Mouse (Mus musculus): ENCODE data around the gene Lect2. TPM values are rescaled to one million over a fixed set of nuclear protein-coding genes. Genes with fewer than 3 reads are reported as not detected.

Gene Lect2
- polyA plus RNA-seq, 1 experiment from 2014 or later = not detected

DNA sequence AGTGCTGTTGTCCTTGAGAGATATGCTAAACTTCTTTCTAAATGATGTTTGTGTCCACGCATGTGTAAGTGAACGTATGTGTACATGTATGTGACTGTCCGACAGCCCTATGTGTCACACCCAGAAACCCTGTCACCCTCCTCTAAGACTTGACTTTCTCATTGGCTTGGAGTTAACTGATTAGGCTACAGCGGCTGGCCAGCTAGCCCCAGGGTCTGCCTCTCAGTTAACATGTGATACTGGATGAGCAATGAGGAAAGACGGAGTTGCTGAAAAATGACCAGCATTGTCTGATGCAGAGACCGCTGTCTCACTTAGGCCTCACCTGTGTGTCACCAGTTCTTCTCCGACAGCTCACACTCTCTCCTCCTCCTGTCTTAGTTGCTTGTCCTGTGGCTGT lies 20.5 kb downstream of the Lect2 start:
- Histone ChIP-seq H3K4me3 (no peak overlapping the region), H3K4me1 (replicated peaks) (peaks cover under 1% of the 10 kb centered on the region; the same call in 1 of the 2 replicates), H3K9me3 (no peaks in the 10 kb centered on the region), H3K27ac (no peak overlapping the region), H3K9ac (no peak overlapping the region), H3K27me3 (no peaks in the 10 kb centered on the region), H3K4me2 (no peak overlapping the region), H3K36me3 (no peaks in the 10 kb centered on the region)
- 91% methylated on average over 7 of the region's 7 CpGs for WGBS
- ATAC-seq (ENCODE audit: low FRiP score) = no peak

DNA sequence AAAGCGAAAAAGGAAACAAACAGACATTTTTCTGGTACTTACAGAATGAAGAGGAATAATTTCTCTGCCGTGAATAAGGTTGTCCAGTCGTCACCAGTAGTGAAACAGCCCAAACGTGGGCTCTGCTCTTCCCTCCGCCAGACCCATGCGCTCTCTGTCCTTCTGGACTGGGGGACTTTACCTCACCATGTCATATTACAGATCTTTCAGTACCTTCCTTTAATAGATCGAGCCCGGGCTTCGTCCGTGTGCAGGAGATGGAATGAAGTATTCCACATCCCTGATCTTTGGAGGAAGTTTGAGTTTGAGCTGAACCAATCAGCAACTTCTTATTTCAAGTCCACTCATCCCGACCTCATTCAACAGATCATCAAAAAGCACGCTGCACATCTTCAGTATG lies 21.4 kb downstream of the Lect2 start:
- 89% methylated on average over 12 of the region's 12 CpGs for WGBS
- peaks cover 3% of the 10 kb centered on the region; the same call in 1 of the 2 replicates for H3K4me1 ChIP-seq (replicated peaks)
- no peak for ATAC-seq (ENCODE audit: low FRiP score)
- H3K27ac ChIP-seq = no peak overlapping the region
- H3K27me3 ChIP-seq = no peaks in the 10 kb centered on the region
- H3K9me3 ChIP-seq = no peaks in the 10 kb centered on the region
- H3K9ac ChIP-seq = no peak overlapping the region
- no peak overlapping the region for H3K4me3 ChIP-seq
- H3K36me3 ChIP-seq = no peaks in the 10 kb centered on the region
- no peak overlapping the region for H3K4me2 ChIP-seq

DNA sequence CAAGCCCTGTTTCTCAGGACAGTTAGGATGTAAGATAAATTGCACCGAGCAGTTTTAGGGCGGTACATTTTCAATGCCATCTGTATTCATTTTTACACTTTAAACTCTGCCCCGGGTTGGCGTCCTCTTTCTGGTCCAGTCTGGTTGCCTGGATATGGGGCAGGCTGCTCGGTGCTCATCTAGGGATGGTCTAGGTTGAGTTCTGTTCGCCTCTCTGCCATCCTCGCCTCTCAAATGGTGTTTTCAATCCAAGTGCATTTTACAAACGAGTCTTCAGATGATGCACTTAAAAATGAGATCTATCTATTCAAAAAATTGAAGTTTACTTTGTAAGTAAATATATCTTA lies 25.5 kb downstream of the Lect2 start:
- peaks cover 3% of the 10 kb centered on the region; the same call in 1 of the 2 replicates for H3K4me1 ChIP-seq (replicated peaks)
- WGBS = 8% methylated on average over 8 of the region's 8 CpGs
- peak; percentile 21; the same call in 1 of the 2 replicates for ATAC-seq (ENCODE audit: low FRiP score)
- 0 out of 2 replicates have a peak overlapping the region, but pooled peaks have one; percentile 44 for H3K27ac ChIP-seq
- peak overlapping the region; percentile 76 for H3K4me2 ChIP-seq
- peak overlapping the region; percentile 73 for H3K9ac ChIP-seq
- no peaks in the 10 kb centered on the region for H3K36me3 ChIP-seq
- no peaks in the 10 kb centered on the region for H3K27me3 ChIP-seq
- H3K4me3 ChIP-seq = peak overlapping the region; percentile 61
- H3K9me3 ChIP-seq = no peaks in the 10 kb centered on the region

DNA sequence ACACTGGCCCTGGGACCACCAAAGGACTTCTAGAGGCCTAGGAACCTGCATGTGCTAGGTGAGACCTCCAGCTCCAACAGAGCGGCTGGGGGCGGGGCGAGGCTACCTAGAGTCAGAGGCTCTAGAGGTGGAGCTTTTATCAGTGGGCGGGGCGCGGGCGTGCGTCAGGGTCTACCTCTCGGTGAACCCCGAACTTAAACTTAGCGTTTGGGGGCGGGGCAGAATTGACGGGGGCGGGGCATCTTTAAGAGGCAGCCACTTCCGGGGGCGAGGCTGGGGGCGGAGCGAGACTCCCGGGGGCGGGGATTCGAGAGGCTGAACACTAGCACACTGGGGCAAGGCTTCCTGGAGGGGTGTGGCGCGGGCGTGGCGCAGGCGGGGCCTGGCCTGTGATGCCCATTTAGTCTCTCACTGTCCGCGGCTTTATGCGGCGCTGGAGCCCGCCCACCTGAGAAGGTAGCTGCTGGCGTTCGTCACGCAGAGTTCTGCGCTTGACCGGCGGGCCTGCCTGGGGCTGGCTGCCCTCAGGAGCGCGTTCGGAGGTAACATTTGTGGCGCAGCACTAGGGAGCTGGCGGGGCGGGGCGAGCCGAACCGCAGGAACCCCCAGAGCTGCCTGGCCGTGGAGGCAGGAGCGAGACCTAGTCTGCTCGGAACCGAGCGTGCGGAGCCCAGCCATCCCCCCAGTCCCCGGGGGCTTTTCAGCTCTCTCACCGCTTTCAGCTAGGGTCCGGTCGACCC lies 26.1 kb downstream of the Lect2 start, which contains the start of gene Fbxl21:
Fbxl21 (plus strand) TSS at position 392 of the 740 bp plus-strand sequence.
- no peaks in the 10 kb centered on the region for H3K27me3 ChIP-seq
- H3K27ac ChIP-seq = 0 out of 2 replicates have a peak within 1 kb of the TSS, but pooled peaks have one; percentile 44
- ATAC-seq (ENCODE audit: low FRiP score) = peak; percentile 99
- peak within 1 kb of the TSS; percentile 61 for H3K4me3 ChIP-seq
- H3K36me3 ChIP-seq = no peaks in the 10 kb centered on the region
- H3K4me2 ChIP-seq = peak within 1 kb of the TSS; percentile 76
- under 1% methylated on average over 55 of the region's 56 CpGs for WGBS
- H3K4me1 ChIP-seq (replicated peaks) = peaks cover 3% of the 10 kb centered on the region; the same call in 1 of the 2 replicates
- peak within 1 kb of the TSS; percentile 73 for H3K9ac ChIP-seq
- H3K9me3 ChIP-seq = no peaks in the 10 kb centered on the region

DNA sequence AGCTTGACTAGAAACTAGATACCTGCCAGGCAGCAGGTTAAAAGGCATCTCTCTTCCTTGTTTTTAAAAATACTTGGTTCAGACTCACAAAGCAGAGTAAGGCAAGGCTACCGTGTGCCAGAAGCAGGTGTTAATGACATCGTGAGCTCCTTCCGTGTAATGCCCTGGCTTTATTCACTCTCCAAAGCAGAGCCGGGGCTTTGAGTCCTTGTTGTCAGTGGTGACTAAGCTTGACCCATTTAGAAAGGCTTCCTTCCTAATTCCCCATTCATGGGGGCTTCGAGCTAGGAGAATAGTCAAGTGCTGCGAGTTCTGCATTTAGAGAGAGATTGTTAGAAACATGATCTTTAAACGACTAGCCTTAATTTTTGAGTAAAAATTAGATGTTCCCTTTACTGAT lies 31.5 kb downstream of the Lect2 start:
- Histone ChIP-seq H3K9ac (no peak overlapping the region), H3K4me2 (no peak overlapping the region), H3K27ac (no peak overlapping the region), H3K4me3 (no peak overlapping the region), H3K9me3 (no peaks in the 10 kb centered on the region), H3K36me3 (no peaks in the 10 kb centered on the region), H3K27me3 (no peaks in the 10 kb centered on the region), H3K4me1 (replicated peaks) (no peaks in the 10 kb centered on the region)
- 59% methylated on average over 7 of the region's 7 CpGs for WGBS
- ATAC-seq (ENCODE audit: low FRiP score) = no peak

DNA sequence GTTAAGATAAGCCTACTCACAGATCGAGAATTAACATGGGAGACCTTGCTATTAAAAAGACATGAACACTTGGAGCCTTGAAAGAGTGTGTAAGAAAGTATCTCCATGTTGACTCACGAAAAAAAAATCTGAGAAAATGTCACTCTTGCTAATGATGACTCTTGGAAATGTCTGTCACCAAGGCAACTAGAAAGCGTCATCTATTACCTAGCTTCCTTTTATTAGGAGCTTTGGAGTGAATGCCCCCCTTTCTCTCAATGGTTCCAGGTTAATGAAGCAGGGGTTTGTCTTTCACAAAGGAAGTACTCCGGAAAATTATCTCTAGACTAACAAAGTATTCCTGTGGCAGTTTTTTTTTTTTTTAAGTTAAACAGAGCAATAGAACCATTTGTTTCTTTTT lies 32.0 kb downstream of the Lect2 start:
- no peaks in the 10 kb centered on the region for H3K36me3 ChIP-seq
- ATAC-seq (ENCODE audit: low FRiP score) = no peak
- H3K27me3 ChIP-seq = no peaks in the 10 kb centered on the region
- H3K4me2 ChIP-seq = no peak overlapping the region
- no peak overlapping the region for H3K9ac ChIP-seq
- no peak overlapping the region for H3K4me3 ChIP-seq
- H3K27ac ChIP-seq = no peak overlapping the region
- 59% methylated on average over 4 of the region's 4 CpGs for WGBS
- H3K9me3 ChIP-seq = no peaks in the 10 kb centered on the region
- H3K4me1 ChIP-seq (replicated peaks) = no peaks in the 10 kb centered on the region

DNA sequence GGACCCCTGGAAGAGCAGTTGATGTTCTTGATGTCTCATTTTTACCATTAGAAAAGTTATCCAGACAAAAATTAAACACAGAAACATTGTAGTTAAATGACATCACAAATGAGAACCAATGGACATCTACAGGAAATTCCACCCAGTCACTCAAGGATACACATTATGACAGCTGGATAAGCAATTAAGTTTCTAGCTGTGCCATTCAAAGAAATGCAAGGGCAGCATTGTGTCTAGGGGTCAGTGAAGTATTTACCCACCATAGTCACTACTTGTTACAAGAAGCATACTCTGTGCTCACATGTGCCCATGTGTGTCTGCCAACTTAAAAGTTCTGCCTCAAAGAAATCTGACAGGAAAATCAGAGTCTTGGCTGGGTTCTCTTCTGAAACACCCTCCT lies 34.7 kb downstream of the Lect2 start:
- Histone ChIP-seq H3K9me3 (no peaks in the 10 kb centered on the region), H3K27ac (no peak overlapping the region), H3K36me3 (no peaks in the 10 kb centered on the region), H3K4me1 (replicated peaks) (no peaks in the 10 kb centered on the region), H3K9ac (no peak overlapping the region), H3K4me3 (no peak overlapping the region), H3K4me2 (no peak overlapping the region), H3K27me3 (no peaks in the 10 kb centered on the region)
- ATAC-seq (ENCODE audit: low FRiP score) = no peak

DNA sequence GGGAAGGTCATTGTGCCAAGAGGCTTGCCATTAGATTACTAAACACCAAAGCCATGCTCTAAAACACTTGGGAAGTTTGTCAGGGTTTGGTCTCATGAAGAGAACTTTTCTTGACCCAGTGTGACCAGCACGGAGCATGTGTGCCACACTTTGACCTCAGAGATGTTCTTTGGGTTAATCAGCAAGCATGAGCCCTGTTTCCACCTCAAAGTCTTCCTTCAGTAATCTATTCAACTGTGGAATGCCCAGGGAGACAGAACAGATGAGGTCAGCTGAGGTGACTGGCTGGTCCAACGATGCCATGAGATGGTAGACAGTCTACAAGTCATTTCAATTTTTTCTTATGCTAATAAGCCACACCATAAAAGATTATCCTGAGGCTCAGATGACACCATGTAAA lies 38.5 kb downstream of the Lect2 start:
- Histone ChIP-seq H3K4me1 (replicated peaks) (no peaks in the 10 kb centered on the region), H3K27me3 (no peaks in the 10 kb centered on the region), H3K9me3 (no peaks in the 10 kb centered on the region), H3K36me3 (no peaks in the 10 kb centered on the region), H3K4me2 (no peak overlapping the region), H3K9ac (no peak overlapping the region), H3K27ac (no peak overlapping the region), H3K4me3 (no peak overlapping the region)
- ATAC-seq (ENCODE audit: low FRiP score) = no peak
- 84% methylated on average over 2 of the region's 2 CpGs for WGBS

DNA sequence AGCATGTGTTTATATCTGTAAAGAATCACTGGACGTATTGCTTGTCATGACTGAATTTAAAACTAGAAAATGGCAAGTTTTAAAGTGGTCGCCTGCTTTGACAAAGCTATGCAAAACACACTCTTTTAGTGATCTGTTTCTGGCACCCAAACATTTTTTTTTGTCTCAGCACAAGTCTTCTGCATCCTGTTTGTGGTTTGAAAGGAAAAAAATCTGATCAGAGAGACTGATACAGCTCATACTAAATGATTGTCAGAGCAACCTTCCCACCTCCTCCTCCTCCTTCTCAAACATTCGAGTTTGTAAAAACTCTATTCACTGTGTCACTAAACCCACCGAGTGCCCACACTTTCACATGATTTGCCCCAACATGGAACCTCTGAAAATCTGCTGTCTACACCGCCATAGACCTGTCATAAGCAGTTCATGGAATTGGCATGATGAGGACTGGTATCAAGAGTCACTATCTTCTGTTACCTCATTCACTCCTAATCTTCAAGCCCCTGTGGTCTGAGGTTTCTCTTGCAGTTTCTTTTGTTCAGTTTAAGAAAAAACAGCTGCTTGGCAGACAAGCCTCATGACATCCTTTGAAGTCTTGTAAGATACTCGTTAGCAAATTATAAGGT lies 41.3 kb downstream of the Lect2 start:
- Histone ChIP-seq H3K9me3 (no peaks in the 10 kb centered on the region), H3K4me2 (no peak overlapping the region), H3K27me3 (no peaks in the 10 kb centered on the region), H3K4me1 (replicated peaks) (no peaks in the 10 kb centered on the region), H3K27ac (no peak overlapping the region), H3K9ac (no peak overlapping the region), H3K36me3 (no peaks in the 10 kb centered on the region), H3K4me3 (no peak overlapping the region)
- WGBS = 88% methylated on average over 6 of the region's 6 CpGs
- no peak for ATAC-seq (ENCODE audit: low FRiP score)

DNA sequence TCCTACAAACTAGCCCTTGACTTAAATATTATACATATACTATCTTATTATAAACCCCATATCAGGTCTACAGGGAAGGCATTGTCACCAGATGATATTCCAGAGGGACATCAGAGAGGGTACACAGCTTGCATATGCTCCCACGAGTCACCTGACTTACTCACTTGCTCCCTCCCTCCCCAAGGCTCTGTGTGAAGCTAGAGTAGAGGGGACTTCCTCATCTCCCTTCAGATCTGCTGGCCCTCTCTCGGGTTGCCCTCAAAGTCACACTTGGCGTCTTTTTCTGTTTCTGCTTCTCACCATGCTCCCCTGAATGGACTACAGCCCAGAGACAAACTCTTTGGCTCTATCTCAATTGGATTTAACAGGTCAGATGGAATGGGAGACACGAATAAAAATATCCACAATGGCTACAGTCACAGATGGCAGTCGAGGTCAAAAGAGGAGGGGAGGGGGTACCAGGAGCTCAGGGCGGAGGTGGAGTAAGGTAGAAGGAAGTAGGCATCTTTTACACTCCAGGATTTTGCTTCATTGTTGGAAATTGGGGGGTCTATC lies 46.4 kb downstream of the Lect2 start:
- H3K9ac ChIP-seq = no peak overlapping the region
- WGBS = 77% methylated on average over 6 of the region's 6 CpGs
- no peaks in the 10 kb centered on the region for H3K27me3 ChIP-seq
- no peak overlapping the region for H3K4me3 ChIP-seq
- H3K9me3 ChIP-seq = no peaks in the 10 kb centered on the region
- H3K4me2 ChIP-seq = no peak overlapping the region
- no peak for ATAC-seq (ENCODE audit: low FRiP score)
- no peaks in the 10 kb centered on the region for H3K4me1 ChIP-seq (replicated peaks)
- no peaks in the 10 kb centered on the region for H3K36me3 ChIP-seq
- no peak overlapping the region for H3K27ac ChIP-seq

DNA sequence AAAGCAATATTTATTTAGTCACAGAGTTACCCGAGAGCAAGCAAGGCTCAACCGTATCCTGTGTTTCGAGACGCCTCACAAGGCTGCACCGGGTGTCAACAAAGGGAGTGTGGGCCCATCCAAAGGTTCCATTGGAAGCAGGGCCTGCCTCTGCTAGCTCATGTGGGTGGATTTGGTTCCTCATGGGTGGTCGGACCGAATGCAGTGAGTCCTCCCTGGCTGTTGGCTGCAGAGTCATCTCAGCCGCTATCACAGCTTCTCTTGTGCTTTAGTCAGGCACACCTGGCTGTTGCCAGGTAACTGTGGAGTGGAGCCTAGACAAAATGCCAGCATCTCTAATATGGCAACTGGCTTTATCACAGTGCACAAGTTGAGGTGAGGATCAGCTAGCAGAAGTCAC lies 47.7 kb downstream of the Lect2 start:
- Histone ChIP-seq H3K9ac (no peak overlapping the region), H3K4me2 (no peak overlapping the region), H3K9me3 (no peaks in the 10 kb centered on the region), H3K27ac (no peak overlapping the region), H3K4me1 (replicated peaks) (no peaks in the 10 kb centered on the region), H3K27me3 (no peaks in the 10 kb centered on the region), H3K4me3 (no peak overlapping the region), H3K36me3 (no peaks in the 10 kb centered on the region)
- no peak for ATAC-seq (ENCODE audit: low FRiP score)
- WGBS = 88% methylated on average over 8 of the region's 8 CpGs

DNA sequence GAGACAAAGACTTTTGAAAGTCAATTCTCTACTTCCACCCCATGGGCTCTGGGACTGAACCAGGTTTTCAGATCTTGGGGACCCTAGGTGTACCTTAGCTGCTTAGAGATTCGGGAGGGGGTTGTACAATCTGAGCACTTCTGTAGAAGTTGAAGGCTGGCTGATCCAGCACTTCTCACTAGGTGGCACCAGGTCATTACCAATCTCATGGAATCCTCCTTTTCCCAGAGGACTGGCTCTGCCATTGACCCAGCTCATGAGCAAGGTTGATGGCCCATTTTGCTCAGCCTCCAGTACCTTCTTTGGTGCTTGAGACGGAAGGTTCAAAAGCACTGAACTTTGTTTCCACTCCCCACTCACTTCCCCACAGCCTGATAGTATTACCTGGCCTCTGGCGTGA lies 48.2 kb downstream of the Lect2 start:
- no peaks in the 10 kb centered on the region for H3K36me3 ChIP-seq
- 85% methylated on average over 3 of the region's 3 CpGs for WGBS
- no peaks in the 10 kb centered on the region for H3K9me3 ChIP-seq
- H3K4me3 ChIP-seq = no peak overlapping the region
- H3K27me3 ChIP-seq = no peaks in the 10 kb centered on the region
- ATAC-seq (ENCODE audit: low FRiP score) = no peak
- H3K27ac ChIP-seq = no peak overlapping the region
- no peak overlapping the region for H3K9ac ChIP-seq
- H3K4me2 ChIP-seq = no peak overlapping the region
- H3K4me1 ChIP-seq (replicated peaks) = no peaks in the 10 kb centered on the region

DNA sequence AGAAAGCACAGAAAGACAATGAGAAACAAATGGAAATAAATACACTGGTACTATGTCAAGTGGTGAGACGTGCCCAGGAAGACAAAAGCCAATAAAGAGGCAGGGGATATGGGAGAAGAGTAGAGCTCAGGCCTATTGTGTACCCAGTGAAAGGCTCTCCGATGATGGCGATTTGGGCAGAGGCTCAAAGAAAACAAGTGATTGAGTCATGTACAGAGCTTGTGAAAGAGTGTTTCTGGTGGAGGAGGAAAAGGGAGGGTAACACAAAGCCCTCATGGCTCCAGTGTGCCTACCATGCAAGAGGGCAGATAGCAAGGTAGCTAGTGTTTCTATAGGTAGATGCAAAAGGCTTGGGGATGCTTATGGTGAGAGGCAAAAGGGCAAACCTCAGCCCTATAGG lies 53.9 kb downstream of the Lect2 start:
- H3K9ac ChIP-seq = no peak overlapping the region
- no peaks in the 10 kb centered on the region for H3K27me3 ChIP-seq
- H3K36me3 ChIP-seq = no peaks in the 10 kb centered on the region
- 37% methylated on average over 3 of the region's 3 CpGs for WGBS
- H3K9me3 ChIP-seq = no peaks in the 10 kb centered on the region
- no peak overlapping the region for H3K27ac ChIP-seq
- no peak overlapping the region for H3K4me2 ChIP-seq
- no peak overlapping the region for H3K4me3 ChIP-seq
- H3K4me1 ChIP-seq (replicated peaks) = no peaks in the 10 kb centered on the region
- ATAC-seq (ENCODE audit: low FRiP score) = no peak

All from hindbrain, embryonic 13.5 days (tissue).